Mouse (Mus musculus) liver, embryonic 13.5 days (tissue): ENCODE measurements around the gene Ncf4. TPM values are rescaled to one million over a fixed set of nuclear protein-coding genes. Genes with fewer than 3 reads are reported as not detected.

Source experiments
- ATAC-seq: fragments of 200-750 bp; cut with Nextera tagmentation; 2 replicates; pipeline ENCODE4 v1.8.0; 2017; ENCODE audit warnings: low read depth, mild to moderate bottlenecking, moderate number of reproducible peaks, moderate library complexity
- DNase-seq: peaks from one replicate; pipeline ENCODE4 v3.0.0; 2022
- H3K27ac ChIP-seq: fragments of 300-500 bp; sonication (generic); 2 replicates; pipeline ENCODE4 v1.5.1; 2015; ENCODE audit warnings: moderate library complexity, mild to moderate bottlenecking, inconsistent platforms
- H3K27me3 ChIP-seq: fragments of 300-500 bp; sonication (generic); 2 replicates; pipeline ENCODE4 v1.6.1; 2015; ENCODE audit warnings: mild to moderate bottlenecking, inconsistent platforms
- H3K36me3 ChIP-seq: fragments of 300-500 bp; sonication (generic); 2 replicates; pipeline ENCODE4 v1.6.1; 2015; ENCODE audit warnings: mild to moderate bottlenecking, inconsistent platforms
- H3K4me1 ChIP-seq: fragments of 300-500 bp; sonication (generic); replicated peaks from 2 replicates; pipeline ENCODE4 v1.6.1; 2015; ENCODE audit warnings: inconsistent platforms
- H3K4me2 ChIP-seq: fragments of 300-500 bp; sonication (generic); 2 replicates; pipeline ENCODE4 v1.6.1; 2015; ENCODE audit warnings: inconsistent platforms, mild to moderate bottlenecking, moderate library complexity
- H3K4me3 ChIP-seq: fragments of 300-500 bp; sonication (generic); replicated peaks from 2 replicates; pipeline ENCODE4 v1.5.1; 2015; ENCODE audit warnings: mild to moderate bottlenecking, inconsistent platforms
- H3K9ac ChIP-seq: fragments of 300-500 bp; sonication (generic); 2 replicates; pipeline ENCODE4 v1.6.1; 2015; ENCODE audit warnings: mild to moderate bottlenecking, inconsistent platforms
- H3K9me3 ChIP-seq: fragments of 300-500 bp; sonication (generic); replicated peaks from 2 replicates; pipeline ENCODE4 v1.6.1; 2016; ENCODE audit warnings: inconsistent platforms
- WGBS: fragments of 180-500 bp; shearing (Covaris S2); methylation state at CpG from one replicate; pipeline ENCODE4 v1.1.7; 2015; ENCODE audit not compliant: insufficient replicate concordance; 5-methylcytosine and 5-hydroxymethylcytosine counted together
- polyA plus RNA-seq: library from polyadenylated mRNA; unstranded; fragments of >200 nt; fragmentation: Nextera tagmentation; extraction: Ambion mirVana; gene quantifications from 2 replicates; pipeline ENCODE4 v1.2.1, GENCODE M21; 2015

Gene Ncf4
- polyA plus RNA-seq, 1 experiment from 2014 or later, result 35.3 TPM

DNA sequence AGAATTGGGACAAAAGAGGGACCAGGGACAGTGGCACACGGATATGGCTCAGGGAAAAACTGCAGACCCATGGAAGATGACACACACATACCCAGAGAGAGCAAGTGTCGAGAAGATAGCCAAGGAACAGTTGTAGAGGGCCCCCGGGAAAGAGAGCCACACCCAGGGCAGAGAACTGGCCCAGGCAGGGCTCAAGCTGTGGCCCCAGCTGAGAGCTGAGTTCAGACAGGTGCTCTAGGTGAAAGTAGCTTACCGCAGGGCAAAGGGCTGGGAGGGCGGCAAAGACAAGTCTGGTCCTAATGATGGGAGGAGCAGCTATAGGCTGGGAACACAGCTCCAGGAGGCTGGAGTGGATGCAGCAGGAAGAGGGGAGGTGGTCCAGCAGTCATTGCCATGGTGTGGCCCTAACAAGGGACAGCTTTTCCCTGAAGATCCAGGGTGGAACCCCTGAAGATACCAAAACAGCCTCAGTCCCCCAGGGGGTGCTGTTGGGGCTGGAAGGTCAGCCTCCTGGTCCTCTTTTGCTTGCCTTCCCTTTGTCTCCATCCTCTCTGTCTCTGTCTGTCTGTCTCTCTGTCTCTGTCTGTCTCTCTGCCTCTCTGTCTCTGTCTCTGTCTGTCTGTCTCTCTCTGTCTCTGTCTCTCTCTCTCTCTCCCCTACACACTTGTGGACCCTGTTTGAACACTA is 9.6 kb upstream of the Ncf4 start:
- no peak overlapping the region for H3K4me2 ChIP-seq
- H3K4me1 ChIP-seq, result peaks cover 8% of the 10 kb centered on the region; the same call in 1 of the 2 replicates
- H3K4me3 ChIP-seq, result no peak overlapping the region
- ATAC-seq (no peak), DNase-seq (no peak)
- no peak overlapping the region for H3K9ac ChIP-seq
- 51% methylated on average over 5 of the region's 5 CpGs for WGBS
- no peaks in the 10 kb centered on the region for H3K36me3 ChIP-seq
- H3K27ac ChIP-seq, result no peak overlapping the region
- H3K27me3 ChIP-seq, result 0 out of 2 replicates have a peak, but pooled peaks cover 5% of the 10 kb centered on the region
- H3K9me3 ChIP-seq, result no peaks in the 10 kb centered on the region

DNA sequence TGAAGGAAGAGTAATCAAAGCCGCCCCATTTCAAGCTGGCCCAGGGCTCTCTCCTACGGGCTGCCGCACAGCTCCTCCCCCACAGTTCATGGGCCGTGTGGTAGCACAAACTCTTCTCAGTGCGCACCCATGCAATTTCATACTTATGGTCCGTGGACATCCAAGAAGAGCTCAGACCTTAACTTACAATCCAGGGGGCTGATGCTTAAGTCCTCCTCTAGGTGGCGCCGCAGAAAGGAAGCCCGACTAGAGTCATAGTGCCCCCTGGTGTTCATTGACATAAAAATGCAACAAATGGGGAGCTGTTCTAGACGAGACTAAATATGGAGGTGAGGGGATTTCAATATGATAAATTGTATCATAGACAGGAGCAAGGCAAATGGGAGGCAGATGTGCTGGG is 5.1 kb upstream of the Ncf4 start:
- peak; percentile 53 for DNase-seq
- 21% methylated on average over 10 of the region's 10 CpGs for WGBS

DNA sequence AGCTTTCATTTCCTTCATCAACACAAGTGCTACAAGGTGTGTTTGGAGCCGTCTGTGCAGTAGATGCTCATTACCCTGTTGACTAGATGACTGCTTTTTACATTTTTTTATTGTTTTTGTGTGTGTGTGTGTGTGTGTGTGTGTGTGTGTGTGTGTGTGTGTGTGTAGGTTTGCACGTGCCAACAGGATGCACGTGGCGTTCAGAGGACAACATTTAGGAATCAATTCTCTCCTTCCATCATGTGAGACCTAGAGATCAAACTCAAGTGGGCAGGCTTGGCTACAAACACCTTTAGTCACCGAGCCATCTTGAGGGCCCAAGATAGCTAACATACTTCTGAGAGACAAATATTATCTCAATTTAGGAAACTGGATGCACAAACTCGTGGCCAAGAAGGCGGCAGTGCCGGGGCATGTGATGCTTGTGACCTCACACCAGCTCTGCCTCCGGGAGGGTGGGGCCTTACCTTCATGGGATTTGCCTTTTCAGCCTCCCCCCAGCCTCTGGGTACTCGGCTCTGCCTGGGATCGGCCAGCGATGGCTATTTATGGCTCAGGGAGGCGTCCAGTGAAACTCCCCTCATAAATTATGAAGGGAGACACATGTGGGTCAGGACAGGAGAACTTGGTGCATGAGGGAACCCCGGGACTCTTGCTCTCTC is 4.5 kb upstream of the Ncf4 start:
- Histone ChIP-seq H3K4me2 (no peak overlapping the region), H3K27ac (no peak overlapping the region), H3K36me3 (no peaks in the 10 kb centered on the region), H3K4me1 (peaks cover 2% of the 10 kb centered on the region; the same call in 1 of the 2 replicates), H3K27me3 (0 out of 2 replicates have a peak, but pooled peaks cover 5% of the 10 kb centered on the region), H3K9me3 (no peaks in the 10 kb centered on the region), H3K4me3 (no peak overlapping the region), H3K9ac (no peak overlapping the region)
- no peak for DNase-seq
- WGBS, result 63% methylated on average over 14 of the region's 14 CpGs
- ATAC-seq, result no peak

More for the DNA sequence above, 5.1 kb upstream of the Ncf4 start:
- Histone ChIP-seq H3K27ac (no peak overlapping the region), H3K4me3 (no peak overlapping the region), H3K36me3 (no peaks in the 10 kb centered on the region), H3K27me3 (0 out of 2 replicates have a peak, but pooled peaks cover 5% of the 10 kb centered on the region), H3K4me2 (no peak overlapping the region), H3K4me1 (peaks cover 8% of the 10 kb centered on the region; the same call in 1 of the 2 replicates), H3K9me3 (no peaks in the 10 kb centered on the region), H3K9ac (no peak overlapping the region)
- ATAC-seq, result no peak

DNA sequence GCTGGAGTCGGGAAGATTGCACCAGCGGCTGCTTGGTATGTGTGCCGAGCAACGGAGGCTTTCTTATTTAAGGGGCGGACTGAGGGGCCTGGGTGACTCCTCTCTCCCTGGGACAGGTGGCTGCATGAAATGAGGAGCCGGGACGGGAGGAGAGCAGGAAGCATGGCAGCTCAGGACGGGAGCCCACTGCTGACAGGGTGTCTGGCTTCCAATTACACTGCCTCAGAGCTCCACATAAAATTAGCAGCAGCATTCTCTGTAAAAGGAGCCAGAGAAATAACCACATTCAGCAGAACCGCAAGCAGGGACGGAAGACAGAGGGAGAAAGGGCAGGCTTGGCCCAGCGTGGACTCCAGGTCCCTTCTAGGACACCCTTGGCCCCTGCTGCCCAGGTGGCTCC is 3.3 kb upstream of the Ncf4 start:
- H3K27me3 ChIP-seq, result 0 out of 2 replicates have a peak, but pooled peaks cover 5% of the 10 kb centered on the region
- H3K4me1 ChIP-seq, result no peaks in the 10 kb centered on the region
- no peaks in the 10 kb centered on the region for H3K9me3 ChIP-seq
- no peaks in the 10 kb centered on the region for H3K36me3 ChIP-seq
- no peak for ATAC-seq
- DNase-seq, result no peak
- WGBS, result 56% methylated on average over 11 of the region's 11 CpGs
- no peak overlapping the region for H3K4me3 ChIP-seq
- no peak overlapping the region for H3K9ac ChIP-seq
- no peak overlapping the region for H3K27ac ChIP-seq
- H3K4me2 ChIP-seq, result no peak overlapping the region

DNA sequence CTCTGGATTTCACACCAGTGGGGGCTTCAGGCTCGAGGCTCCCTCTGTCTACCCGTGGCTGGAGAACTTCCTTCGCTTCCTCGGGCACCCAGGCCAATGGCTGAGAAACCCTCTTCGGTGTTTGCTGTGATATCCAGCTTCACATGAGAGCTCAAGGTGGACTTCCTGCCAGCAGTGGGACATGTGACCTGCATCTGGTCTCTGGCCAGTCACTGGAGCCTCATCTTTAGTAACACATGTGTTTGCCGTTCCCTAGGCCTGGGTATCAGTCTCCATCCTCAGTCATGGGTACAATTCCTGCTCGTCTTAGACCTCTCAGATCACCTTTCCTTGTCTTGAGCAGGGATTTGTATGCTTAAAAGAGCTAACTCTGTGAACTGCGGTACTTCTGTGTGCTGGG is 1.5 kb upstream of the Ncf4 start:
- no peak for DNase-seq
- no peaks in the 10 kb centered on the region for H3K36me3 ChIP-seq
- no peak overlapping the region for H3K4me2 ChIP-seq
- H3K9ac ChIP-seq, result no peak overlapping the region
- no peak overlapping the region for H3K4me3 ChIP-seq
- WGBS, result 59% methylated on average over 8 of the region's 8 CpGs
- H3K9me3 ChIP-seq, result no peaks in the 10 kb centered on the region
- no peaks in the 10 kb centered on the region for H3K4me1 ChIP-seq
- H3K27me3 ChIP-seq, result 0 out of 2 replicates have a peak, but pooled peaks cover under 1% of the 10 kb centered on the region
- ATAC-seq, result no peak
- H3K27ac ChIP-seq, result no peak overlapping the region

DNA sequence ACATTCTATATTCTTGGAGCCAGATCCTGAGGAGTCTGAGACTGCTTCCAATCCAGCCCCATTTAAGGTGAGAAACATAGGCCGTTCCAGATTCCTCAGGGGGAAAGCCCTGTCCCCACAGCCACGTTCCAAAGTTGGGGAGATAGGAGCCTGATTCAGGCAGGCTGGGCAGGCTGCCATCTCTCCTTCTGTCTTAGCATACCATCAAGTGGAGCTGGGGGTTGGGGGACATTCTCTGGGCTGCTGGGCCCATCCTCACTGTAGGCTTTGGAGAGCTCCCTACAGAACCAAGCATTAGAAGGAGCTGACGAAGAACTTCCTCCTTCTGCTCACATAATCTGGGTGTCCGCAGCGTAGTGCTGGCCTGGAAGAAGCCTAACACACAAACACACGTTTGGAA is 827 bp upstream of the Ncf4 start:
- Histone ChIP-seq H3K27me3 (no peaks in the 10 kb centered on the region), H3K36me3 (no peaks in the 10 kb centered on the region), H3K4me1 (no peaks in the 10 kb centered on the region; the same call in 1 of the 2 replicates), H3K4me2 (no peak overlapping the region), H3K9me3 (no peaks in the 10 kb centered on the region), H3K9ac (no peak overlapping the region), H3K27ac (no peak overlapping the region), H3K4me3 (no peak overlapping the region)
- WGBS, result 46% methylated on average over 6 of the region's 6 CpGs
- ATAC-seq (no peak), DNase-seq (no peak)

DNA sequence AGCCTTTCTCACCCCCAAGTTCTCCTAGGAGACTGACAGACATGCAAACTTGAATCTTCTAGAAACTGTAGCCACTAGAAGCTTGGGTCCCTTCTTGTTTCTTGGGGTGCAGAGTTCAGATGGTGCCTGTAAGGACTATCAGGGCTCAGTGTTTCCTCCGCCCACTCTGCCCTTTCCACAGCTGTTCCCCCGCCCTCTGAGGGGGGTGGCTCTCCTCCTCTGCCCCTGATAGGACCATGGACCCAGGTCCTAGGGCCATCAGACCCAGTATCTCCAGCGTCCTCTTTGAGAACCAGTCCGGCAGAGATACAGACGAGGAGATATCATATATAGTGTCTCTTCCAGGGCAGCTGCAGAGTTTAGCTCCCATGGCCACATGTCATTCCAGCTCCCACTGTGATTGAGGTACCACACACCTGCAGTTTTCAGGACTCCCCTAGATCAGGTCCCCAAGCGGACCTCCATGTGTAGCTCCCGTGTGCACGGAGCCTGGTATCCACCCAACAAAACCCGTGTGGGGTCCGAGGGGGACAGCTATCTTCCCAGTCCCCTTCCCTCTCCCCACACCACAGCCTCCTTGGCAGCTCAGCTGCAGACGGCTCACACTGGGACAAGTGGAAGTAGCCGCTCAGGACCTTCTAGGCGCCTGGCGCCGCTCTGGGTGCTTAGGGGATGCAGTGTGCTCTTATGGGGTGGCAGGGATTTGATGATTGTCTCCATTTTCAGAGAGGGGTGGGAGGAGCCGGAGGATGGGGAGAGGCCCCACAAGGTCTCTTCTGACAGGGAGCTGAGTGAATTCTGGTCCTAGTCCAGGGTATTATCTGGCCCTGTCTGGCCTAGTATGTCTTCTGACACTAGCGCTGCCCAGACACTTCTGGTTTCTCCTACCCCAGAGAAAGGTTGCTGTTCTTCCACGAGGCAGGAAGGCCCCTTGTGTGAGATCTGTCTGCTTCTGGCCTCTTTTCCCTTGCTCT is 1.8 kb downstream of the Ncf4 start:
- 61% methylated on average over 18 of the region's 18 CpGs for WGBS
- no peaks in the 10 kb centered on the region for H3K9me3 ChIP-seq
- peak overlapping the region; percentile 19; the same call in 1 of the 2 replicates for H3K27ac ChIP-seq
- no peak overlapping the region for H3K9ac ChIP-seq
- no peaks in the 10 kb centered on the region for H3K36me3 ChIP-seq
- ATAC-seq, result no peak
- peak overlapping the region; percentile 17; the same call in 1 of the 2 replicates for H3K4me2 ChIP-seq
- no peak for DNase-seq
- no peaks in the 10 kb centered on the region for H3K27me3 ChIP-seq
- peak overlapping the region; percentile 7; the same call in 1 of the 2 replicates for H3K4me3 ChIP-seq
- H3K4me1 ChIP-seq, result no peaks in the 10 kb centered on the region; the same call in 1 of the 2 replicates

DNA sequence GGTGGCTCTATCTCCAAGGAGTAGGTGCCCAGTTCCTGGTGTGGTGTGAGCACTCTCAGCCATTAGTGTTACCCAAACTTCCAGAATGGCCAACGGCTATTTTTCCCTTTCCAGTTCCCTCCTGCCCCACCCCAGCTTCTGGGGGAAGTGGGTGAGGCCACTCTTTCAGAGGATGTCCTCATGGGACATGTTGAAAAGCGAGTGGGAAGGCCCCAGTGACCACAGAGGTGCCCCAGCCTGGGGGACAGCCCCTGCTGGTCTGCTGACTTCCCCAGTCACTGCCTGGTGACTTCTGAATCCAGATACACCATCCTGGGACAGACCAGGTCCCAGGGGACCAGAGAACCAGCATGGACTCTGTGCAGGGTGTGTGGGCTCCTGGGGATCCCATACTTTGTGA is 3.1 kb downstream of the Ncf4 start:
- DNase-seq (no peak), ATAC-seq (no peak)
- 25% methylated on average over 2 of the region's 2 CpGs for WGBS
- H3K4me1 ChIP-seq, result no peaks in the 10 kb centered on the region; the same call in 1 of the 2 replicates
- no peak overlapping the region for H3K4me2 ChIP-seq
- no peaks in the 10 kb centered on the region for H3K27me3 ChIP-seq
- H3K27ac ChIP-seq, result no peak overlapping the region
- H3K9me3 ChIP-seq, result no peaks in the 10 kb centered on the region
- no peak overlapping the region for H3K9ac ChIP-seq
- H3K36me3 ChIP-seq, result no peaks in the 10 kb centered on the region
- H3K4me3 ChIP-seq, result no peak overlapping the region

DNA sequence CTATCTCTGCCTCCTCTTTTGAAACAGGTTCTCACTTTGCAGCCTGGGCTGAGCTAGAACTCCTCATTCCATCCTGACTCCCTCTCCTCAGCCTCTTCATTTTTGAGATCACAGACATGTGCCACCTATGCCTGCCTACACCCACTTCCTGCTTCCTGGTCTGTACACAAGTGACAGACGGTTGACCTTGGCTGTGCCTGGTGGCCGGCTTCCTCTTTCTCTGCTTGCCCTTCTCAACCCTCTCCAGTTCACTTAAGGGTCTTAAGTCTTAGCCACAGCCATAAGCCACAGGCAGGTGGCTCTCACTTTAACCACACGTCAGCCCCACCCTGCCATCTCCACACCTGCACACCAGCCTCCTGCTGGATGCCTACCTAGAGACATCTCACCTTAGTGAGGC is 3.8 kb downstream of the Ncf4 start:
- no peak overlapping the region for H3K4me3 ChIP-seq
- WGBS, result 15% methylated on average over 3 of the region's 3 CpGs
- no peak overlapping the region for H3K9ac ChIP-seq
- H3K27ac ChIP-seq, result no peak overlapping the region
- no peak for ATAC-seq
- H3K9me3 ChIP-seq, result no peaks in the 10 kb centered on the region
- no peaks in the 10 kb centered on the region for H3K27me3 ChIP-seq
- no peak overlapping the region for H3K4me2 ChIP-seq
- DNase-seq, result no peak
- H3K36me3 ChIP-seq, result no peaks in the 10 kb centered on the region
- no peaks in the 10 kb centered on the region; the same call in 1 of the 2 replicates for H3K4me1 ChIP-seq

DNA sequence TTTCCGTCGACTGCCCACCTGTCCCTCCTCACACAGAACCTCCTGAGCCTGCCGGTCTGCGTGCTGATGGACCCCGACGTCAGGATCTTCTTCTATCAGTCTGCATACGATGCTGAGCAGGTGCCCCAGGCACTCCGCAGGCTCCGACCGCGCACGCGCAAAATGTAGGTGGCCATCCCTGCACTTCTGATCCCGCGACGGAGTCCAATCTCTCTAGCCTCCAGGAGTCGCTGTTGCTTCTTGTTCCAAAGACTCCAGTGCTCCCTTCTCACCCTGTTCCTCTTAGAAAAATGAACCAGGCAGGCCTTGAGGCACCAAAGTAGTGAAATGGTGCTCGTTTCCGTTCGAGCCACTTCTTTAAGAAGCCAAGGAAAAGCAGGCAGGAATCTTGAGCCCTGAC is 10.2 kb downstream of the Ncf4 start:
- Histone ChIP-seq H3K27ac (no peak overlapping the region), H3K4me3 (no peak overlapping the region), H3K9me3 (no peaks in the 10 kb centered on the region), H3K4me2 (no peak overlapping the region), H3K4me1 (peaks cover 22% of the 10 kb centered on the region), H3K36me3 (no peaks in the 10 kb centered on the region), H3K27me3 (no peaks in the 10 kb centered on the region), H3K9ac (no peak overlapping the region)
- no peak for DNase-seq
- no peak for ATAC-seq
- WGBS, result 24% methylated on average over 20 of the region's 20 CpGs
